Mouse (Mus musculus) liver, embryonic 14.5 days (tissue): ENCODE results near the gene Psma5. TPM values are rescaled to one million over a fixed set of nuclear protein-coding genes. Genes with fewer than 3 reads are reported as not detected.

Source experiments
- ATAC-seq: fragments of 200-750 bp; cut with Nextera tagmentation; 2 replicates; pipeline ENCODE4 v1.8.0; 2017; ENCODE audit warnings: moderate number of reproducible peaks, mild to moderate bottlenecking, moderate library complexity; ENCODE audit not compliant: insufficient read depth
- DNase-seq, 3 experiments: peaks; one replicate each; pipeline ENCODE4 v3.0.0-alpha.2; 2012 to 2013; ENCODE audit warnings: low read depth in 3 of 3, low spot score in 3 of 3
- H3K27ac ChIP-seq: fragments of 300-500 bp; sonication (generic); 2 replicates; pipeline ENCODE4 v1.5.1; 2014; ENCODE audit warnings: moderate library complexity, mild to moderate bottlenecking, control low read depth, inconsistent platforms
- H3K27me3 ChIP-seq: fragments of 300-500 bp; sonication (generic); 2 replicates; pipeline ENCODE4 v1.6.1; 2014; ENCODE audit warnings: mild to moderate bottlenecking, low read length, moderate library complexity; ENCODE audit not compliant: control insufficient read depth, insufficient read depth
- H3K36me3 ChIP-seq: fragments of 300-500 bp; sonication (generic); replicated peaks from 2 replicates; pipeline ENCODE4 v1.6.1; 2014; ENCODE audit warnings: low read depth; ENCODE audit not compliant: control insufficient read depth, insufficient read depth
- H3K4me1 ChIP-seq, 2 experiments: fragments of 200-500 bp in 1 of 2; fragments of 300-500 bp in 1 of 2; sonication (generic) in 1 of 2; replicated peaks; 2 replicates each; pipeline ENCODE4 v1.6.1; 2012 to 2014; ENCODE audit warnings: antibody characterized with exemption in 1 of 2, inconsistent platforms in 1 of 2, low read length in 1 of 2; ENCODE audit not compliant: control insufficient read depth in 2 of 2, insufficient read depth in 2 of 2
- H3K4me2 ChIP-seq: fragments of 300-500 bp; sonication (generic); 2 replicates; pipeline ENCODE4 v1.6.1; 2014; ENCODE audit warnings: low read depth, mild to moderate bottlenecking, control low read depth, moderate library complexity
- H3K4me3 ChIP-seq, 2 experiments: fragments of 200-500 bp in 1 of 2; fragments of 300-500 bp in 1 of 2; sonication (generic) in 1 of 2; 2 replicates each; pipeline ENCODE4 v1.5.1; 2012 to 2014; ENCODE audit warnings: low read depth in 2 of 2, low read length in 2 of 2, mild to moderate bottlenecking in 2 of 2, control low read depth in 1 of 2, inconsistent platforms in 1 of 2, moderate library complexity in 1 of 2; ENCODE audit not compliant: insufficient read depth in 1 of 2
- H3K9ac ChIP-seq: fragments of 300-500 bp; sonication (generic); replicated peaks from 2 replicates; pipeline ENCODE4 v1.6.1; 2014; ENCODE audit warnings: mild to moderate bottlenecking, control low read depth, moderate library complexity
- H3K9me3 ChIP-seq: fragments of 300-500 bp; sonication (generic); 2 replicates; pipeline ENCODE4 v1.6.1; 2016; ENCODE audit warnings: low read length, mixed read lengths; ENCODE audit not compliant: control insufficient read depth
- CTCF ChIP-seq: IDR thresholded peaks from 2 replicates; pipeline ENCODE4 v1.5.1; 2016; ENCODE audit warnings: antibody characterized with exemption, low read depth, control low read depth
- EP300 ChIP-seq: IDR thresholded peaks from 2 replicates; pipeline ENCODE4 v1.6.1; 2016; ENCODE audit warnings: antibody characterized with exemption, low read depth
- WGBS: fragments of 180-500 bp; shearing (Covaris S2); extraction: QIAGEN DNeasy Blood & Tissue Kit; methylation state at CpG from one replicate; pipeline ENCODE4 v1.1.7; 2014; ENCODE audit not compliant: insufficient replicate concordance; 5-methylcytosine and 5-hydroxymethylcytosine counted together
- polyA plus RNA-seq, 2 experiments: library from polyadenylated mRNA; depleted of rRNA in 1 of 2; stranded (reverse) in 1 of 2; unstranded in 1 of 2; fragments of >200 nt; fragmentation: Nextera tagmentation in 1 of 2; extraction: Ambion mirVana in 1 of 2; gene quantifications; 2 replicates each; pipeline versions ENCODE4 v1.2.1 to v1.2.3; 2012 to 2014

Psma5 gene
- polyA plus RNA-seq, 2 experiments = 93.8 to 192 TPM

GRCm38 (mm10) chr3:108210771-108211139, 46.0 kb upstream of the Psma5 start, which contains the start of gene Atxn7l2:
TSS of gene Atxn7l2 (minus strand) at chr3:108210934.
- DNase-seq (no peak), ATAC-seq (peak; percentile 62)
- Histone ChIP-seq H3K9me3 (no peaks in the 10 kb centered on the region), H3K4me2 (peak within 1 kb of the TSS; percentile 86), H3K36me3 (no peaks in the 10 kb centered on the region), H3K27me3 (no peaks in the 10 kb centered on the region; the same call in 1 of the 2 replicates), H3K27ac (peak within 1 kb of the TSS; percentile 60), H3K4me3 (peak within 1 kb of the TSS; percentile 83 to 90), H3K9ac (peak within 1 kb of the TSS; percentile 80), H3K4me1 (peaks cover 9 to 13% of the 10 kb centered on the region in 2 experiments)
- TF ChIP-seq EP300 = no peak
- peak; percentile 52 for TF ChIP-seq CTCF
- under 1% methylated on average over 14 of the region's 14 CpGs for WGBS

DNA sequence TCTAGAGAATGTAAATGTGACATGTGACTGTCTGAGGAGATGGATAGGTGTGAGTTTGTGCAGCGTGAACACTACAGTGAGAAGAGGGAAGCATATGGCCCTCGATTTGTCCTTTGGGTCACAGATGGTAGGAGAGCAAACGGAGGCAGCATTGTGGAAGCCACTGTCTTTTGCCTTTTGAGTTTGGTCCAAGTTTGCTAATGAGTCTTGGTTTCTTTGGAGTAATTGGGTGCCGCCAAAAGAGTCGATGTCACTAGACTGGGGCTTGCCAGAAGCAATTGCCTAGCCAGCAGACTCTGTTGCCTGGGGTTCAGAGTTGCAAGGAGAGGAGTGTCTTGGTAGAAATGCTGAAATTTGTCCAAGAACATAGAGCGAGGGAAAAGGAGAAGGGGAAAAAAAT, 44.9 kb upstream of the Psma5 start:
- Histone ChIP-seq H3K27ac (no peak overlapping the region), H3K9me3 (no peaks in the 10 kb centered on the region), H3K4me1 (peaks cover 9 to 13% of the 10 kb centered on the region in 2 experiments), H3K27me3 (no peaks in the 10 kb centered on the region; the same call in 1 of the 2 replicates), H3K4me2 (no peak overlapping the region), H3K4me3 (no peak overlapping the region), H3K9ac (no peak overlapping the region), H3K36me3 (no peaks in the 10 kb centered on the region)
- no peak for DNase-seq
- WGBS = 70% methylated on average over 6 of the region's 6 CpGs
- no peak for TF ChIP-seq CTCF
- no peak for ATAC-seq

GRCm38 (mm10) chr3:108212406-108212805, 44.3 kb upstream of the Psma5 start:
- no peaks in the 10 kb centered on the region; the same call in 1 of the 2 replicates for H3K27me3 ChIP-seq
- 62% methylated on average over 8 of the region's 8 CpGs for WGBS
- ATAC-seq (no peak), DNase-seq (no peak)
- H3K4me2 ChIP-seq = no peak overlapping the region
- peak; percentile 38; the same call in 1 of the 2 replicates for TF ChIP-seq CTCF
- TF ChIP-seq EP300 = no peak
- no peak overlapping the region for H3K27ac ChIP-seq
- no peaks in the 10 kb centered on the region for H3K36me3 ChIP-seq
- peaks cover 9 to 13% of the 10 kb centered on the region in 2 experiments for H3K4me1 ChIP-seq
- H3K9me3 ChIP-seq = no peaks in the 10 kb centered on the region
- no peak overlapping the region for H3K4me3 ChIP-seq
- no peak overlapping the region for H3K9ac ChIP-seq

GRCm38 (mm10) chr3:108214734-108215133, 42.0 kb upstream of the Psma5 start:
- Histone ChIP-seq H3K9me3 (no peaks in the 10 kb centered on the region), H3K36me3 (no peaks in the 10 kb centered on the region), H3K4me2 (no peak overlapping the region), H3K27me3 (no peaks in the 10 kb centered on the region; the same call in 1 of the 2 replicates), H3K4me1 (peaks cover 3 to 5% of the 10 kb centered on the region in 2 experiments), H3K4me3 (no peak overlapping the region), H3K9ac (no peak overlapping the region), H3K27ac (no peak overlapping the region)
- DNase-seq (no peak), ATAC-seq (no peak)
- no peak for TF ChIP-seq CTCF
- no peak for TF ChIP-seq EP300
- 14% methylated on average over 5 of the region's 5 CpGs for WGBS

DNA sequence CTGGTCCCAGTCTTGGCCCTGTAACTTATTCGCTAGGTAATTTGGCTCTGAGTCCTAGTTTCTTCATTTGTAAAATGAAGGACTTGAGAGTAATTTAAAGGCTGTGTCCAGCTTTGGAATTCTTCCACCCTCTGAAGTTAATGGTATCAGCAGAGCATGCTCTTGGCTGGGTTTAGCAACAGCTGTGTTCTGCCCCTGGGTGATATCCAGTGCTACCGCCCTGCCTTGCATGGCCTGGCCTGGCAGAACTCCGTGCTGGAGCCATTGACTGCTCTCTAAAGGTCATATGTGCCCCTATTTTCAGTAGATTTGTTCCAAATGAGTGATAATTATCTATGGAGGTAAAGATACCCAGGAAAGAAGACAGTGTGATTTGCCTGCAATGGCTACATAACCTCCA, 36.1 kb upstream of the Psma5 start:
- Histone ChIP-seq H3K9me3 (no peaks in the 10 kb centered on the region), H3K27ac (no peak overlapping the region), H3K4me2 (no peak overlapping the region), H3K9ac (no peak overlapping the region), H3K36me3 (no peaks in the 10 kb centered on the region), H3K27me3 (peaks cover 21% of the 10 kb centered on the region), H3K4me3 (no peak overlapping the region), H3K4me1 (no peaks in the 10 kb centered on the region)
- DNase-seq = no peak
- 54% methylated on average over 3 of the region's 3 CpGs for WGBS
- TF ChIP-seq CTCF = no peak
- TF ChIP-seq EP300 = no peak
- ATAC-seq = no peak
